Mouse (Mus musculus) layer of hippocampus, adult 2 months (tissue): ENCODE measurements around the gene Dnal4. TPM values are rescaled to one million over a fixed set of nuclear protein-coding genes. Genes with fewer than 3 reads are reported as not detected.
A peak's percentile ranks its signal among the peaks of the same experiment; 100 is the strongest.

Source experiments
- DNase-seq, 2 experiments: peaks; one replicate each; pipeline ENCODE4 v3.0.0; 2022; ENCODE audit warnings: low spot score in 2 of 2
- H3K27ac ChIP-seq: fragments of 200-600 bp; 2 replicates; pipeline ENCODE4 v1.8.1; 2022
- H3K4me3 ChIP-seq: fragments of 200-600 bp; 2 replicates; pipeline ENCODE4 v1.8.1; 2022; ENCODE audit warnings: mild to moderate bottlenecking
- CTCF ChIP-seq: fragments of 200-600 bp; conservative IDR thresholded peaks from 2 replicates; pipeline ENCODE4 v1.8.1; 2022; ENCODE audit warnings: antibody characterized with exemption, mild to moderate bottlenecking, moderate library complexity
- total RNA-seq, 2 experiments: library from RNA; stranded (reverse); gene quantifications; 2 replicates each; pipeline ENCODE4 v1.2.3; 2021

Gene Dnal4
- total RNA-seq, 2 experiments from 2014 or later, result 55.5 to 64.8 TPM

DNA sequence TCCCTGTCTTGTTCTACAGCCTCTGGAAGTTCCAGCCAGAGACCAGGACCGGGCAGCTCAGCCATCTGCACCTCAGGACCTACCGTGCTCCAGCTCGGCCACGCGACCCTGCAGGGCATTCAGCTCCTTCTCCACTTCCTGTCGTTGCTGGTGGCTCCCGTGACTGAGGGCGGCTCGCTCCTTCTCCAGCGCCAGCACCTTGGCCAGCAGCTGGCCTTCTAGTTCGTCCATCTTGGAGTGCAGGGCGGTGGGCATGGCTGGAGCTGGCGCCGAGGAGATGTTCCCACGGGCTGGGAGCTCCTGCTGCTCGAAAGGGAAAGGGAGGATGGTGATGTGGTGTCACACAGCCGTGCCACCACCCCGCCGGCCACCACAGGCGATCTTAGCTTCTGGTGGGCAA, 16.5 kb upstream of the Dnal4 start:
- peak overlapping the region; percentile 86 for H3K27ac ChIP-seq
- H3K4me3 ChIP-seq, result no peak overlapping the region
- no peak for TF ChIP-seq CTCF
- DNase-seq, result no peak

GRCm38 (mm10) chr15:79793076-79793475, 15.4 kb upstream of the Dnal4 start:
- TF ChIP-seq CTCF, result peak; percentile 8; the same call in 1 of the 2 replicates
- no peak for DNase-seq
- H3K27ac ChIP-seq, result peak overlapping the region; percentile 86
- H3K4me3 ChIP-seq, result no peak overlapping the region

DNA sequence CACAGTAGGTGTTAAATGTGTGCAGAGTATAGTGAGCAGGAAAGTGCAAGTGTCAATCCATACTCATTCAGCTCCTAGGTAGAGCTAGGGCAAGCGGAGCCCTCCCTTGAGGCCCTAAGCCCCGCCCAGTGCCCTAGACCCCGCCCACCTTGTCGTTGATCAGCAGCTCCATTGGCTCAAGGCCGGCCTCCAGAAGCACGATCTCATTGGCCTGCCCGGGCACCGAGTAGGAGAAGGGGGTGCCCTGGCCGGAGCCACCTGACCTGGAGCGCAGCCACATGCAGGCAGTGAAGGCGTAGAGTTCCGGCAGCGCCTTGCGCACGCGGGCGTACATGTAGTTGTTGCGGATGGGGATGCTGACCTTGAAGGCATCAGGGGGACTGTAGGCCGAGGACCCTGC, 14.8 kb upstream of the Dnal4 start:
- Histone ChIP-seq H3K4me3 (no peak overlapping the region), H3K27ac (peak overlapping the region; percentile 86)
- DNase-seq, result no peak
- TF ChIP-seq CTCF, result no peak

DNA sequence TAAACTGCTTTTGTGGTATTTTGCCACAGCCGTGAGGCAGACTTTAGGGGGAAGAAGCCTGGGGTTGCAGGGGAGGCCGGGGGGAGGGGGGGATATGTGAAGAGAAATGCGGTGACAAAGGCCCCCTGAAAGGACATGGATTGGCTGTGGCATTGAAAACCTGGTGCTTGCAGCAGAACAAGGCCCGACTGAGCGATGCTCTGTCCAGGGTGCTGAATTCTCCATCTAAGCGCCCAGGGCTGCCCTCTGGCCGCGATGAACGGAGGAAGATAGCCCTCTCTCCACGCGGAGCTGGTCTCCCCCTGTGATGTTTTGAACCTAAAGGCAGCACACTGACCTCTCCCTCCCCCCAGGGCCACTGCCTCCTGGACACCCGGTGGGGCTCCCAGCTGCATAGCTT, 13.9 kb upstream of the Dnal4 start:
- no peak overlapping the region for H3K4me3 ChIP-seq
- no peak for TF ChIP-seq CTCF
- no peak for DNase-seq
- H3K27ac ChIP-seq, result peak overlapping the region; percentile 86

DNA sequence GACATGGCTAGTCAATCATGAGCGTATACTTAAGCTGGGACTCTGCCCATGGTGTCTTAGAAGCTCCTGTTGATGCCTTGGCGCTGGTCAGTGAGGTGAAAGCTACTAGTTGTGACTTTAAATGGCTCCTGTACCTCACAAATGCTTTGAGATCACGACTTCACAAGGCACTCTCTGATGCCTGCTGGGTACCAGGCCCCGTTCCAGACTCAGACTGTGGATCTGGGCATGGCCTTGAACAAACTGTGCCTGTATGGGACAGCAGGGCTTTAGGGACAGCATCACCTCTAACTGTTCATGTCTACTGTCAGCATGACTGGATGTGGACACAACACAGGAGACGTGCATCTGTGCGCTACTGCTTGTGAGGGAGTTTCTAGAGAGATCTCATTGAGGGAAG, 13.3 kb upstream of the Dnal4 start:
- no peak for TF ChIP-seq CTCF
- Histone ChIP-seq H3K27ac (peak overlapping the region; percentile 23; the same call in 1 of the 2 replicates), H3K4me3 (no peak overlapping the region)
- no peak for DNase-seq

GRCm38 (mm10) chr15:79790111-79790510, 12.5 kb upstream of the Dnal4 start:
- Histone ChIP-seq H3K27ac (peak overlapping the region; percentile 6; the same call in 1 of the 2 replicates), H3K4me3 (no peak overlapping the region)
- no peak for DNase-seq
- TF ChIP-seq CTCF, result no peak

GRCm38 (mm10) chr15:79787815-79788214, 10.2 kb upstream of the Dnal4 start:
- peak overlapping the region; percentile 70 for H3K27ac ChIP-seq
- no peak for TF ChIP-seq CTCF
- no peak for DNase-seq
- no peak overlapping the region for H3K4me3 ChIP-seq

GRCm38 (mm10) chr15:79785056-79785455, 7.4 kb upstream of the Dnal4 start:
- Histone ChIP-seq H3K27ac (peak overlapping the region; percentile 70; the same call in 1 of the 2 replicates), H3K4me3 (no peak overlapping the region)
- DNase-seq, result no peak
- TF ChIP-seq CTCF, result no peak

DNA sequence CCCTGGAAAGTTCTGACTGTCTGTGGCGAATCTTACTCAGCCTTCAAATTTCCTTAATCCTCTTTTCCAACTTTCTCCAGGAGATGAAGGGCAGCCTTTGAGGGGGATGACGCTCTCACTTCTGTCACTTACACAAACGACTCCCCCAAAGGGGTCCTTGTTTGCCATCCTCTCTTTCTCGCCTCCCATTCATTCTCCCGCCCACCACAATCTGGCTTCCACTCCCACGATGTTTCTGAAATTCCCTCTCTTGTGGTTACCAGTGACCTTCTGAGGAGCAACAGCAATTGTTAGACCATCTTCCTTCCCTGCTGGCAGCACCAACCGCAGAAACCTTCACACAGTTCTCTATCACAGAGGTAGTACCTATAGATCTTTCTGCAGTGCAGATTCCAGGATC, 2.0 kb downstream of the Dnal4 start:
- H3K27ac ChIP-seq, result peak overlapping the region; percentile 98

GRCm38 (mm10) chr15:79774117-79775027, 3.3 kb downstream of the Dnal4 start:
- peak overlapping the region; percentile 98 for H3K27ac ChIP-seq
- no peak for TF ChIP-seq CTCF
- peak; percentile 92 to 98 for DNase-seq

More for the DNA sequence above, 2.0 kb downstream of the Dnal4 start:
- H3K4me3 ChIP-seq, result peak overlapping the region; percentile 89
- DNase-seq, result no peak
- TF ChIP-seq CTCF, result no peak

GRCm38 (mm10) chr15:79770629-79771240, 6.9 kb downstream of the Dnal4 start:
- H3K4me3 ChIP-seq, result no peak overlapping the region
- H3K27ac ChIP-seq, result peak overlapping the region; percentile 92
- TF ChIP-seq CTCF, result no peak
- DNase-seq, result peak in 1 of 2 experiments; percentile 73

More at GRCm38 (mm10) chr15:79774117-79775027, 3.3 kb downstream of the Dnal4 start:
- H3K4me3 ChIP-seq, result peak overlapping the region; percentile 89

DNA sequence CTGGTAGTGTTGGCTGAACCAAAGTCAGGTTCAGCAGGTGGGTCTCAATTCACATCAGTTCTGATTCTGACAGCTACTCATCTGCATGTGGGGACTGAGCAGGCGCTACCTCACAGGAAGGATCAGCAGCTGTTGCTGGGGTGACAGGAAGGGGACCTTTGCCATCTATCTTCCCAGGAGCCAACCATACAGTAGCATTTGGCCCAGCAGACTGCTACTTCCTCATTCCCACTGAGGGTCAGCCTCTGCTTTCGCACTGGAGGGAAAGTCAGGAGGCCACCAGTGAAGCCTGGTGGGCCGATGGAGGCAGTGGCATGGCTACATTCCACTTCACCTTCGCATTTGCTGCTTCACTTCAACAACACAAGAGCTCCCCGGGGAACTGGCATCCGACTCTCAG, 9.3 kb downstream of the Dnal4 start:
- Histone ChIP-seq H3K4me3 (no peak overlapping the region), H3K27ac (peak overlapping the region; percentile 92)
- DNase-seq, result no peak
- no peak for TF ChIP-seq CTCF

GRCm38 (mm10) chr15:79767327-79767961, 10.2 kb downstream of the Dnal4 start:
- DNase-seq, result no peak
- peak overlapping the region; percentile 92 for H3K27ac ChIP-seq
- no peak overlapping the region for H3K4me3 ChIP-seq
- no peak for TF ChIP-seq CTCF
